Mouse (Mus musculus): ENCODE data around the gene Mrps2. TPM values are rescaled to one million over a fixed set of nuclear protein-coding genes. Genes with fewer than 3 reads are reported as not detected.
A peak's percentile ranks its signal among the peaks of the same experiment; 100 is the strongest.
"Not testable (repeated sequence)": the region's sequence is repeated elsewhere in the genome, so short reads cannot be mapped to it uniquely, and the experiment has no call there.

The Mrps2 gene
- polyA plus RNA-seq, 1 experiment from 2014 or later, result 43.1 TPM

DNA sequence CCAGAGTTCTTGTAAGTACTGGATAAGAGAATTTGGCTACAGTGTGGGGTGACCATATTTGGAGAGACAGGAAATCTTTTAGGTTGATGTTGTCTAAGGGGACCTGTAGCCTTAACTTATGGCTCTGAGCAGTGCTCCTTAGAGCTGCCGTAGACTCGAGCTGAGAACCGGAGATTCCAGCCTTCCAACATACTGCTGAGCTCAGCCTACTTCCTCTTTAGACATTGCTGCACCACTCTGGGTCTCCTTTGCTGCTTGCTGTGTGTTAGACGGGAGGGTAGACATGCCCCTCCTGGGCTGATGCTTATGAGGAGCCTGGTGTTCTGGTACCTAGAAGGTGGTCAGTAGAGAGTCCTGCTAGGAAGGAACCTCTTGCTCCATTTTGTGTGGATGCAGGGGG lies 30.6 kb downstream of the Mrps2 start:
- in situ Hi-C loops (cut with MboI; ENCODE audit: low pct_unique_long_range_greater_than_20kb), result no loop called here

DNA sequence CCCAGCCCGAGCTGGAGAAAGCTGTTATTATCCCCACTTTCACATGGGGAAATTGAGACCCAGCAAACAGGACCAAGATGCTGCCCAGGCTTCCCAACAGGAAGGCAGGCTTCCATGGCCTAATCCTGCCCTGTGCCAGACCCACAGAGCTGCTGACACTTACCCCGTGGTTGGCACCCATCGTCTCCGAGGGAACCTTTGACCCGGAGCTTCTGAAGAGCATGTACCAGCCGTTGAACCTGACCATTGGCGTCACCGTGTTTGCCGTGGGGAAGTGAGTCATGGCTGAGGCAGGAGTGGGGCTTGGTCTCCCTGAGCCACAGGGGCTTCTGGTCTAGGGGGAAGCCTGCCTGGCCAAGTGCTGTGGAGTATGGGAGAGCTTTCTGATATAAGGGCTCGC lies 35.1 kb downstream of the Mrps2 start:
- peaks cover 3% of the 10 kb centered on the region for H3K27me3 ChIP-seq
- no peak for DNase-seq (ENCODE audit: low read depth, low spot score)
- ChIA-PET POLR2A (no interaction called here), CTCF (interaction anchor here (1.4 kb wide), 1 partner anchor 9 kb away, joined by 5 read pairs; no protein-coding TSS in a partner anchor)
- in situ Hi-C loops (cut with MboI; ENCODE audit: low pct_unique_long_range_greater_than_20kb), result no loop called here
- no peak for TF ChIP-seq CTCF (IDR thresholded peaks at IDR 0.05)
- ATAC-seq, result no peak

More for the DNA sequence above, 30.6 kb downstream of the Mrps2 start:
- TF ChIP-seq CTCF (IDR thresholded peaks at IDR 0.05), result no peak
- ChIA-PET POLR2A (no interaction called here), CTCF (no interaction called here)
- ATAC-seq (no peak), DNase-seq (ENCODE audit: low read depth, low spot score) (no peak)
- H3K27me3 ChIP-seq, result no peaks in the 10 kb centered on the region

DNA sequence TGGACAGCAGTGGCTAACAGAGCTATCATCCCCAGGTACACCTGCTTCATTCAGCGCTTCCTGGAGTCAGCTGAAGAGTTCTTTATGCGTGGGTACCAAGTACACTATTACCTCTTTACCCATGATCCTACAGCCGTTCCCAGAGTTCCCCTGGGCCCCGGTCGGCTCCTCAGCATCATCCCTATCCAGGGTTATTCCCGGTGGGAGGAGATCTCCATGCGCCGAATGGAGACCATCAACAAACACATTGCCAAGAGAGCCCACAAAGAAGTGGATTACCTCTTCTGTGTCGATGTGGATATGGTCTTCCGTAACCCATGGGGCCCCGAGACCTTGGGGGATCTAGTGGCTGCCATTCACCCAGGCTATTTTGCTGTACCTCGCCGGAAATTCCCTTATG lies 36.8 kb downstream of the Mrps2 start:
- POLR2A ChIA-PET, result no interaction called here
- no peak for ATAC-seq
- DNase-seq (ENCODE audit: low read depth, low spot score), result no peak
- peaks cover 12% of the 10 kb centered on the region for H3K27me3 ChIP-seq
- in situ Hi-C loops (cut with MboI; ENCODE audit: low pct_unique_long_range_greater_than_20kb), result no loop called here
- CTCF ChIA-PET, result no interaction called here
- no peak for TF ChIP-seq CTCF (IDR thresholded peaks at IDR 0.05)

DNA sequence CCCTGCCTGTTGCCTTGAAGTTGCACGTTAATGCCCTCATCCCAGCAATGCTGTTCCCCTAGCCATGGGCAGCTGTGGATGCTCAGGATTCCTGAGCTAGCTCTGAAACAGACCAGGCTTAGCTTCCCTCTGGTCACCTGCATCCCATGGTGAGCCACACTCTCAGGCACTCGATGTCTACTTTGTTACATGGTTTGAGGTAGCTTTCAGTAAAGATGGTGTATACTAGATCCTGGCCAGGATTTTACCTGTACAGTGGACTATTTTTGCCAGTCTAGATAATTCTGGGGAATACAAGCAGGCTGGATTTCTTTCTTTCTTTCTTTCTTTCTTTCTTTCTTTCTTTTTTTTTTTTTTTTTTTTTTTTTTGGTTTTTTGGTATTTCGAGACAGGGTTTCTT lies 37.9 kb downstream of the Mrps2 start, which contains the start of gene Gm10134:
Gene Gm10134, plus strand, starts transcription at position 301 of the 400 bp plus-strand sequence.
- ChIA-PET CTCF (no interaction called here), POLR2A (interaction anchor here (0.7 kb wide), 1 partner anchor 41 kb away, joined by 4 read pairs; no protein-coding TSS in a partner anchor)
- no peak for ATAC-seq
- no peak for TF ChIP-seq CTCF (IDR thresholded peaks at IDR 0.05)
- peaks cover 12% of the 10 kb centered on the region for H3K27me3 ChIP-seq
- DNase-seq (ENCODE audit: low read depth, low spot score), result no peak
- in situ Hi-C loops (cut with MboI; ENCODE audit: low pct_unique_long_range_greater_than_20kb), result no loop called here

DNA sequence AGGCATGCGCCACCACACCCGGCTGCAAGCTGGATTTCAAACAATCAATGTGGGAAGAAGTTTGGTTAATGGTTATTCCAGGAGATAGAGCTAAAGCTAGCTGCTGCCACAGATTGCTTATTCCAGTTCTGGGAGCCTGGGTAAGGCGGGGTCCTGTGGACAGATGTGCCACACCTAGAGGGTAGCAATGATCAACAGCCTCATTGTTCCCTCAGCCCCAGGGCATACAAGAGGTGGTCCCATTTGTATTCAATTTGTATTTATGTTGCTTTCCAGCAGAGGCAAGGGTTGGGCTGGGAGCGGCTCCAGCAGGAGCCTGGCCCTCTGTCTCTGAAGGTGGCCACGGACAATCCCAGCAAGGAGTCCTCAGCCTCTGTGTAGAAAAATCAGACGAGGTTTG lies 38.4 kb downstream of the Mrps2 start:
- ChIA-PET POLR2A (no interaction called here), CTCF (no interaction called here)
- no peak for ATAC-seq
- no peak for DNase-seq (ENCODE audit: low read depth, low spot score)
- peaks cover 12% of the 10 kb centered on the region for H3K27me3 ChIP-seq
- TF ChIP-seq CTCF (IDR thresholded peaks at IDR 0.05), result no peak
- in situ Hi-C loops (cut with MboI; ENCODE audit: low pct_unique_long_range_greater_than_20kb), result no loop called here

DNA sequence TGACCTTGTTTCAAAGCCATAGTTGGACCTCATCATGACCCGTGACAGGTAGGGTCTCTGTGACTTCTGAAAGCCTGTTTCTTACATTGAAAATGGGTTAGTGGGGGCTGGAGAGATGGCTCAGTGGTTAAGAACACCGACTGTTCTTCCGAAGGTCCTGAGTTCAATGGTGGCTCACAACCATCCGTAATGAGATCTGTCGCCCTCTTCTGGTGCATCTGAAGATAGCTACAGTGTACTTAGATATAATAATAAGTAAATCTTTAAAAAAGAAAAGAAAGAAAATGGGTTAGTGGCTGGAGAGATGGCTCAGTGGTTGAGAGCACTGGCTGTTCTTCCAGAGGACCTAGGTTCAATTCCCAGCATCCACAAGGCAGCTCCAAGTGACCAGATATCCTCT lies 43.7 kb downstream of the Mrps2 start:
- CTCF ChIA-PET, result interaction anchor here (0.9 to 1.3 kb wide), 2 partner anchors 27 to 33 kb away, joined by 3 to 5 read pairs; no protein-coding TSS in a partner anchor
- POLR2A ChIA-PET, result not testable (repeated sequence)

DNA sequence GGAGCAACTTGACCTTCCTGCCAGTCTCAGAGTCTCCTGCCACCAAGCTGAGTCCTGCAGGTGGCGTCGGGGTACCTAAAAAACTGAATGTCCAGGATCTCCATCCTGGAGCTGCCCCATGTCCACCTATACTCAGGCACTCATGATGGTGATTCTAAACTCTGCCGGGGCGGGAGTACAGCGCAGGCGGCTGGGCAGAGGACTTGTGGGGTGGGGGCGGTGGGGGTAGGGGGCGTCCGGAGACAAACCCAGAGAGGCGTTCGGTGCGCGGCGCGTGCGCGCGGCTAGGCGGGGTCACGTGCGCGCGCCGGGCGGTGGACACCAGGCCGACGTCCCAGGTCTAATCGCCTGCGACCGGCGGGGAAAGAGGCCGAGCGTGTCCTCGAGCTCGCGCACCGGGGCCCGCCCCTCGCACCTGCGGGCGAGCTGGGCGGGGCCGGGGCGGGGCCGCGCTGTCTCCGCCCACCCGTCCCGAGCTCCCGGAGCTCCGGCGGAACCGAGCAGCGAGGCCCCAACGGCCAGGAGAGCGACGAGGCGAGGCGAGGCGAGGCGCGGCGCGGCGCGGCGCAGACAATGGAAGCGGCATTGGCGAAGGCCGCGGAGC lies 45.0 kb downstream of the Mrps2 start, which contains the start of gene Ralgds:
Gene Ralgds, plus strand, starts transcription at position 328 of the 604 bp plus-strand sequence.
- no peak for DNase-seq (ENCODE audit: low read depth, low spot score)
- POLR2A ChIA-PET, result interaction anchor here (1.3 kb wide), 1 partner anchor 12 kb away, joined by 3 read pairs; no protein-coding TSS in a partner anchor
- H3K27me3 ChIP-seq, result peaks cover 9% of the 10 kb centered on the region
- ATAC-seq, result peak; percentile 34
- CTCF ChIA-PET, result interaction anchor here (0.7 to 1.3 kb wide), 5 partner anchors 10 to 70 kb away, joined by 3 to 5 read pairs (median 3); partner anchors contain the start of genes Gbgt1 and Gtf3c5
- TF ChIP-seq CTCF (IDR thresholded peaks at IDR 0.05), result no peak
- in situ Hi-C loops (cut with MboI; ENCODE audit: low pct_unique_long_range_greater_than_20kb), result no loop called here

More for the DNA sequence above, 43.7 kb downstream of the Mrps2 start:
- peaks cover 12% of the 10 kb centered on the region for H3K27me3 ChIP-seq
- DNase-seq (ENCODE audit: low read depth, low spot score); ATAC-seq; in situ Hi-C loops (cut with MboI; ENCODE audit: low pct_unique_long_range_greater_than_20kb): not testable (repeated sequence)

DNA sequence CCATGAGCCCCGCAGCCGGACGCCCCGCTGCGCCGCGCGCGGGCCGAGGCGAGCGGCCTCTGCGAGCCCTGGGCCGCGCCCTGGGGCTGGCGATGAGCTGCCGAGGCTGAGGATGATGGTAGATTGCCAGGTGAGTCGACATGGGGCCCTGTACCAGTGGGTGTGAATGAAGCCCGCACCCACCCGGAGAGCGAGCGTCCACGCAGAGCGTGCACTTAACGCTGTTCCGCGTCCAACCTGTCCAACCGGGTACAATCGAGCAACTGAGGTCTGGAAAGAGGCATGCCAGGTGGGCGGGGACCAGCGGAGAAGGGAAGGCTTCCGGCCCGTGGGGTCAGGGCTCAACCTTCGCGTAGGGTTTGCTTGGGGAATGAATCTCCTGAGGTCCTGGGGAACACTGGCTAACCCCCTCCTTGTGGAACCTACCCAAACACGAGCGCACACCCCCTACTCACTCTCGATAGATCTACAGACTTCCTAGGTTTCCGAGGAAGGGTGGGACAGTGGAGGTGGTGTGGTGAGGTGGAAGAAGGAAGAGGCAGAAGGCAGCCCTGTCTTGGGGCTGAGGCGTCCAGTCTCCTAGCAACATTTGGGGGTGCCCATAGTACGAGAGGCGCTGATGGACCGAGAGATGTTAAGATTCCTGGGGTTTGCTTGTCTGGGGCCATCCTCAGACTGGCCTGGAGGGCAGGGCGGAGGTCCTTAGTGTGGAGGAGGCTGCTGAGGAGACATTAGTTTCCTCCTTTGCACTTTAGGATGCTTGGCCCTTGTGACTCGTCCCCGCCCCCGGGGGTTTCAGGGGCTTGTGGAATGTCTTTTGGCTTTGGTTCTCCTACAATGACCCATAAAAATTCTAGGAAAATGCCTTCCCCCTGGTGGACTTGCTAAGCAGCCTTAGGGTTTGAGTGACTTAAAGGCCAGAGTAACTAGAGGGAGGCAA lies 45.8 kb downstream of the Mrps2 start:
- DNase-seq (ENCODE audit: low read depth, low spot score), result no peak

DNA sequence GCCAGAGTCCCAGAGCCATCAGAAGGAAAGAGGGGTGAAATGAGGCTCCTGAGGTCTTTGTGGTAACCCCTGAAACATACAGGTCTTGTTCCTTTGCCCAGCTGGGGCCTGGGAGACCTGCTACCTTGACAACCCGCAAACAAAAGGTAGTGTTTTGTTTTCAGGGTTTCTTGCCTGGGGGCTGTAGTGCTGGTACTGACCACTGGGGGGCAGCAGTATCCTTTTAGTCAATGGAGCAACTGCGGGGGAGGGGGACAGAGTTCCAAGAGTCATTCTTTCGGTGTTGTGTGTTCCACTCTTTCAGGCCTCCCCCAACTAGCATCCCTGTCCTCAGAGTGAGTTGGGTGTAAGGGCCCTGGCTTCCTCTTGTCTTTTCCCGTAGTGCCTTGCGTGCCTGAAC lies 46.6 kb downstream of the Mrps2 start:
- peak; percentile 3 for ATAC-seq
- TF ChIP-seq CTCF (IDR thresholded peaks at IDR 0.05), result no peak
- CTCF ChIA-PET, result interaction anchor here (5.1 kb wide), 1 partner anchor 32 kb away, joined by 65 read pairs; no protein-coding TSS in a partner anchor
- no peak for DNase-seq (ENCODE audit: low read depth, low spot score)
- in situ Hi-C loops (cut with MboI; ENCODE audit: low pct_unique_long_range_greater_than_20kb), result no loop called here
- POLR2A ChIA-PET, result interaction anchor here (1.1 kb wide), 1 partner anchor 69 kb away, joined by 3 read pairs; no protein-coding TSS in a partner anchor
- no peaks in the 10 kb centered on the region for H3K27me3 ChIP-seq

More for the DNA sequence above, 45.8 kb downstream of the Mrps2 start:
- peaks cover 2% of the 10 kb centered on the region for H3K27me3 ChIP-seq
- peak; percentile 17 for ATAC-seq
- TF ChIP-seq CTCF (IDR thresholded peaks at IDR 0.05), result no peak
- in situ Hi-C loops (cut with MboI; ENCODE audit: low pct_unique_long_range_greater_than_20kb), result no loop called here
- CTCF ChIA-PET, result interaction anchor here (0.7 to 1.3 kb wide), 3 partner anchors 17 to 70 kb away, joined by 3 to 4 read pairs (median 3); partner anchors contain the start of genes Gbgt1 and Gtf3c5
- POLR2A ChIA-PET, result interaction anchor here (1.3 kb wide), 1 partner anchor 11 kb away, joined by 3 read pairs; no protein-coding TSS in a partner anchor

DNA sequence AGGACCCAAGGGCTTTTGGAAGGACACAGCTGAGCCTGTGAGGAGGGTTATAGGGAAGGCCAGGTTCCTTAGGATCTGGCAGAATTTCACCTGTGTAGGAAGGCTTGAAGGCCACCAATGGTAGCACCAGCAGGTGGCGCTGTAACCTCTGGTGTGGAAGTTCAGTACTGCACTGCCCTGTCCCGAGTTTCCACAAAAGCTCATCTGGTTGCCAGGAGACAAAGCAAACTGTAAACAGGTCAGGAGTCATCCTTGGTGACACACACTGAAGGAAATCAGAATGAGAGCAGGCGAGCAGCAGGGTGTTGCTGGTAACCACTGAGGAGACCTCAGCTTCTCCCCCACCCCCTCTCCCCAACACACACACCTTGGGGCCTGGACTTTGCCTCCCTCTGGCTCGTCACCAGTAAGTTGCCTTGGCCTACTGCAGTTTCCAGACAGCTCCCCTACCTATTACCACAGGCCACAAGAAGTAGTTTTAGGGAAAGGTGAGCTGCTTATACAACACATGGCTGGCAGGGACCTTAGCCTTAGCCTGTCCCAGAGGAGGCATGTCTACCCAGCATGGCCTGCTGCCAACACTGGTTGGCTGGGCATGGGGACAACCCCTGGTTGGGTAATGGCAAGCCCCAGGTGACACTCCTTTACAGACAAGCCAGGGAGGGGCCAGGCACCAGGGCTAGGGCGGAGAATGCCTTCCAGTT lies 49.5 kb downstream of the Mrps2 start:
- H3K27me3 ChIP-seq, result no peaks in the 10 kb centered on the region
- ChIA-PET CTCF (interaction anchor here (0.7 to 5.1 kb wide), 10 partner anchors 8 to 67 kb away, joined by 3 to 65 read pairs (median 6); partner anchors contain the start of gene Gtf3c5), POLR2A (interaction anchor here (0.9 to 1.3 kb wide), 7 partner anchors 12 to 104 kb away, joined by 3 to 4 read pairs (median 3); partner anchors contain the start of gene Gfi1b)
- no peak for TF ChIP-seq CTCF (IDR thresholded peaks at IDR 0.05)
- peak; percentile 70 for DNase-seq (ENCODE audit: low read depth, low spot score)
- in situ Hi-C loops (cut with MboI; ENCODE audit: low pct_unique_long_range_greater_than_20kb), result loop anchor here (5.0 kb wide), 2 partner anchors 35 to 70 kb away; no protein-coding TSS in a partner anchor
- peak; percentile 66 for ATAC-seq
